Mouse (Mus musculus): ENCODE measurements around the gene Bach1.

Bach1 gene

GRCm38 (mm10) chr16:87711961-87712360 lies 13.2 kb downstream of the Bach1 start:
- no peak for DNase-seq (ENCODE audit: low spot score in 2 of 2)

DNA sequence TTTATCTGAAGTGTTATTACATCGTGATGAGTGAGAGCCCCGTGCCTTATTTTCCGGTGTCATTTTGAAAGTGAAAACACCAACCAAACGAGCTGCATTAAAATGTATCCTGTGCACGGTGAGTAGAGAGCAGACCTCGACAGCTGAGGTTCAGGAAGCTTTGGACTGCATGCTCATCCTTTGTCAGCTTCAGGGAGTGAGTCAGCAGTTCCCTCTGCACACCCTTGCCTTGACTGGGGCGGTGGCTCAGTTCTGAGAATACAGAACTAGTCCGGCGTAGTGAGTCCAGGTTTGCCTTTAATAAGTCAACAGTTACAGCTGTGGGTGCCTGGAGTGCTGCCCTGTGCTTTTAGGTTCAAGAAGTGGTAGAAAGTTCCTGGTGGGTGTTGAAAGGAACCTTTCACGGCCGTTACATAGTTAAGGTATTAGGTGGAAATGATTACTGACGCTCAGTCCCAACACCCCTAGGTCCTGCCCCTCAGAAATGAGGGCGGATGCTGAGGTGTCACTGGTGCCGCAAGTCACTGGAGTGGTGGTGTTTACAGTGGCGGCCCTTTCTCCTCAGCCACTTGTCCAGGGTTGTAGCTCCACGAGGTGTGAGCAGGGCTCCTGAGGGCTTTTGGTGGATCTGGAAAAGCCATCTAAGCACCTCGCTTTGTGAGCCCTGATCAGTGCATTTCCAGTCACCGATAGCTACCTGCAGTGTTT lies 14.4 kb downstream of the Bach1 start:
- no peak for DNase-seq (ENCODE audit: low spot score in 2 of 2)

DNA sequence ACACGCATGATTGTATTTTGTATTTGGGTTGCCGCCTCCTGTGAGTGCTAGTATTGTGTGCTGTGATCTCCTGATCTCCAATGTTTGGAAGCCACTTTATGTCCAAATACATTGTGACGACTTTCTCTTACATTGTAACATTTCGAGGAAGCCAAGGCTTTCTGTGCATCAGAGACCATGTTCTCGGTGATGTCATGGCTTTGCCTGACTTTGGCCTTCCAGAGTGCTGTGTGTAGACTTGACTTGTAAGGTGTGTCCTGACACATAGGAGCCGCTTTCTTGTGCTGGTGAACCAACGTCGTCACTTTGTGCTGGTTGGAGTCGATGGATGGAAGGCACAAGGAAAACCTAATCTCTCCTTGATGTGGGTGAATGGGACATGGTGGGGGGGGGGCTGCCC lies 15.8 kb downstream of the Bach1 start:
- no peak for DNase-seq (ENCODE audit: low spot score in 2 of 2)

DNA sequence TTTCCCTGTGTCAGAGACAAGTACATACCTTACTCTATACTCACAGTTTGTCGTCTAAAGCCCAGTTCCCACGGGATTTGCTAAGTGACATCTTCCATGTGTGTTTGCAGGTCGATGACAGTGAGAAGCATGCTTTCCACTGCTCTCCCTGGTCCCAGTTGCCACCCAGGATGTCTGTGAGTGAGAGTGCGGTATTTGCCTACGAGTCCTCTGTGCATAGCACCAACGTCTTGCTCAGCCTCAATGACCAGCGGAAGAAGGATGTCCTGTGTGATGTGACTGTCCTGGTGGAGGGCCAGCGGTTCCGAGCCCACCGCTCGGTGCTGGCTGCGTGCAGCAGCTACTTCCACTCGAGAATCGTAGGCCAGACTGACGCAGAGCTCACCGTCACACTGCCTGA lies 16.5 kb downstream of the Bach1 start:
- DNase-seq (ENCODE audit: low spot score in 2 of 2) = no peak

GRCm38 (mm10) chr16:87716269-87716668 lies 17.5 kb downstream of the Bach1 start:
- DNase-seq (ENCODE audit: low spot score in 2 of 2) = no peak

GRCm38 (mm10) chr16:87717046-87717660 lies 18.4 kb downstream of the Bach1 start:
- no peak for DNase-seq (ENCODE audit: low spot score in 2 of 2)

DNA sequence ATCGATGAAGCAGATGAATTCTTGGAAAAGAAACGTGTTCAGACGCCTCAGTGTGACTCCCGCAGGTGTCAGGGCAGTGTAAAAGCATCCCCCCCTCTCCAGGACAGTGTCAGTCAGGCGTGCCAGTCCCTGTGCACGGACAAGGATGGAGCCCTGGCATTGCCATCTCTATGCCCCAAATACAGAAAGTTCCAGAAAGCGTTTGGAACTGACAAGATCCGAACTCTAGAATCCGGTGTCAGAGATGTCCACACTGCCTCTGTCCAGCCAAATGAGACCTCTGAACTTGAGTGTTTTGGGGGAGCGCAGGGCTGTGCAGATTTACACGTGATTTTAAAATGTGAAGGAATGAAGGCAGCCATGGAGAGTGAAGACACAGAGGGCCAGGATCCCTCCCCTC lies 20.3 kb downstream of the Bach1 start:
- no peak for DNase-seq (ENCODE audit: low spot score in 2 of 2)

DNA sequence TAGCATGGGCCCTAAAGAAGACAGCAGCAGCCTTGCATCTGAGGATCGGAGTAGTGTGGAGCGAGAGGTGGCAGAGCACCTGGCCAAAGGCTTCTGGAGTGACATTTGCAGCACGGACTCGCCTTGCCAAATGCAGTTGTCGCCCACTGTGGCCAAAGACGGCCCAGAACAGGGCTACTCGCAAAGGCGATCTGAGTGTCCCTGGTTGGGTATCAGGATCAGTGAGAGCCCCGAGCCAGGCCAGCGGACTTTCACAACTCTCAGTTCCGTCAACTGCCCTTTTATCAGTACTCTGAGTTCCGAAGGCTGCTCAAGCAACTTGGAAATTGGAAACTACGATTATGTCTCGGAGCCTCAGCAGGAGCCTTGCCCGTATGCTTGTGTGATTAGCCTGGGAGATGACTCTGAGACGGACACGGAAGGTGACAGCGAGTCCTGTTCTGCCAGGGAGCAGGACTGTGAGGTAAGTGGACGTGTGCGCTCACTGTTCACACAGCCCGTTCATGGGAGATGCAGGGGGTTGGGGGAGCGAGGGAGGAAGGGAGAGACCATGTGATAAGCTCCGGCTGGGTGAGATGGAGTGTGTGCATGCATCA lies 21.0 kb downstream of the Bach1 start:
- DNase-seq (ENCODE audit: low spot score in 2 of 2) = no peak

- no peak for DNase-seq (ENCODE audit: low spot score in 2 of 2)
These were observed 22.2 kb downstream of the Bach1 start for GRCm38 (mm10) chr16:87720851-87721409.

DNA sequence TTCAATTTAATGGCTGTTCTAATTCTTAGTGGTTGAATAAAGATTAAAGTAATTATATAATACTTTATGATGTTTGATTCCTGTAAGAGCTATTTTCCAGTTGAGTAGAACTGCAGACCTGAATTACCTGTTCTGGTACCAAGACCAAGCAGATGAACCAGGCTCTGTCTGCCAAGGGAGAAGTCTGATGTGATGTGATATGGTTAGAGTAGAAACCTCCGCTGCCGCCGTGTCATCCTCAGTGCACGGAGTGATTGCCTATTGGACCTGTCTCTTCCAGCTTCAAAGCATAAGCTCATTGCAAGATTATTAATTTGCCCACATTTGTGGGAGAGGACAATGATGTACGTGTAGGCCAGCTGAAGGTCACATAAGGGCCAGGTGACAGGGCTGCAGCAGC lies 24.1 kb downstream of the Bach1 start:
- no peak for DNase-seq (ENCODE audit: low spot score in 2 of 2)

GRCm38 (mm10) chr16:87723479-87723878 lies 24.7 kb downstream of the Bach1 start:
- DNase-seq (ENCODE audit: low spot score in 2 of 2) = no peak

DNA sequence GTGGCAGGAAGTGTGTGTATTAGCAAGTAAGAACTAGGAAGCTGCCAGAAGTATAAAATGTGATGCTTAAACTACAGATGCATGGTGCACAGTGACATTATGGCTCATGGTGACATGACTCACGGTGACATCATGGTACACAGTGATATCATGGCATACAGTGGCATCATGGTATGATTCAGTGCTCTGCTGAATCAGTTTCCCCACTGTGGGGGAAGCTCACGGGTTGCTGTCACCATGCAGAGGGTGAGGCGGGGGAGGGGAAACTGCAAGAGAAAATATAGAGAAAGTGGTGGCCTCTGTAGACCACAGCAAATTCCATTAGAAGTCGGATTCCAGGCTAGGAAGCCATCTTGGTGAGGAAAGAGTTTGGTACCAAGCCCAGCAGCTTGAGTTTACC lies 26.1 kb downstream of the Bach1 start:
- DNase-seq (ENCODE audit: low spot score in 2 of 2) = no peak

DNA sequence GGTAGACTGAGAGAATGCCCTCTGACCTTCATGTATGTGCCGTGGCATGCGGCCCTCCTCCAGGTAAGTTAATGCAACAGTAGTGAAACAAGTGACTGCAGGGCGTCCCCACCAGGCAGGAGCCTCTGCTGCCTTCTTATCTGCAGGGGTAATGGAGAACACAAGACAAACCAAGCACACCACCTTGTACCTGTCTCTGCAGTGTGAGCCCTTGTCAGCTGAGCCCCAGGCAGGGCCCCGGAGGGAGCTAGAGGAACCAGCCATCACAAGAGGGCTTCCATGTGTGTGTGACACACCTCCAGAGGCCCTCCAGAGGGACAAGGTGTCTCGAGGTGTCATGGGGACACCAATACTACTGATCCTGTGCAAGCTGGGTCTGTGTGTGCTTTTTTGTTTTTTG lies 26.5 kb downstream of the Bach1 start:
- DNase-seq (ENCODE audit: low spot score in 2 of 2) = no peak

DNA sequence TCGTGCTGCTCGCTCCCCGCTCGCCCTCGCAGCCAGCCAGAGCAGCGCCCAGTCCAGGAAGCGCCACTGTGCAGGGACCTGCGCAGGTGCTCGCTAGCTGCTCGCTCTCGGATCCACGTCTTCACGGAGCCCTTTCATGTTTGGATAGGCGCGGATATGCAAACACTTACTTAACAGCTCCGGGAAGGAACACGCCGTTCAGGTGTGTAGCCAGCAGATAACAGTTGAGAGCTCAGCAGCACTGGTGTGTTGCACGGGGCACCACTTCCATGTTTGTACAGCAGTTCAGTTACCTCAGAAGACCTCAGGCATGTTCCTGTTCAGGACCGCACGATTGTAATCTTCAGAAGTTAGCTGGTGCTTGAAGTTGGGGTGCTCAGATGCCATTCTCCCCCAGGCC lies 27.2 kb downstream of the Bach1 start:
- DNase-seq (ENCODE audit: low spot score in 2 of 2) = no peak

- no peak for DNase-seq (ENCODE audit: low spot score in 2 of 2)
These were observed 27.6 kb downstream of the Bach1 start for GRCm38 (mm10) chr16:87726369-87726768.

DNA sequence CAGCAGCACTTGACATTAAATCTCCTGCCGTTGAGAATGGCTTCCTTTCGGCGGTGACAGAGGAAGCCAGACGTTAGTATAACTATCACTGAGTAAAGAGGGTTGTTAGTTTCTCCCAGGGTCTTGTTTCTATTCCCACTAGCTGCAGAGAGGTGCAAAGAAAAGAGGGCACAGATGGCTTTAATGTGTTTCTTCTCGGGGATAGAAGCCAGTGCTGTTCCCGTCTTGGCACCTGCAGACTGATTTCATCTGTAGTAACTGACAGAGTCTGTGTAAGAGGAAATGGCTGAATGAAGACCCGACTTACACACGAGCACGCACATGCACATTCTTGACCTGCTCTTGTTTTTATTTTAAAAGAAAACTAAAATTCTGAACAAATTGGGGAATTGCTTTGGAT lies 28.5 kb downstream of the Bach1 start:
- DNase-seq (ENCODE audit: low spot score in 2 of 2) = no peak

GRCm38 (mm10) chr16:87727918-87728317 lies 29.2 kb downstream of the Bach1 start:
- no peak for DNase-seq (ENCODE audit: low spot score in 2 of 2)

DNA sequence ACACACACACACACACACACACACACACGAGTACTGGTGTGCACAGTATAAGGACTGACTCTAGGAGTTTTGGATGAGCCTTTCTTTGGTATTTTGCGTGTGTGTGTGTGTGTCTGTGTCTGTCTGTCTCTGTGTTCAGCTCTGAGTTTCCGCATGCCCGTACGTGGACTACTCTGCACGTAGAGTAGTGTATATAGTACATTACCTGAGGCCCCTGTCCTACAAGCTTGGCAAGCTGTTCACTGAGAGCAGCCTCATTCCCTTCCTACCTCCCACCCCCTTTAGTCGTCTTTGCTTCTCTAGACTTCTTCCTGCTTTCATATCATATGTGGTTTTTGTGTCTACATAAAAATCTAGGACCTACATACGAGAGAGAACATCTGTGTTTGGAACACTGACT lies 30.0 kb downstream of the Bach1 start:
- no peak for DNase-seq (ENCODE audit: low spot score in 2 of 2)

DNA sequence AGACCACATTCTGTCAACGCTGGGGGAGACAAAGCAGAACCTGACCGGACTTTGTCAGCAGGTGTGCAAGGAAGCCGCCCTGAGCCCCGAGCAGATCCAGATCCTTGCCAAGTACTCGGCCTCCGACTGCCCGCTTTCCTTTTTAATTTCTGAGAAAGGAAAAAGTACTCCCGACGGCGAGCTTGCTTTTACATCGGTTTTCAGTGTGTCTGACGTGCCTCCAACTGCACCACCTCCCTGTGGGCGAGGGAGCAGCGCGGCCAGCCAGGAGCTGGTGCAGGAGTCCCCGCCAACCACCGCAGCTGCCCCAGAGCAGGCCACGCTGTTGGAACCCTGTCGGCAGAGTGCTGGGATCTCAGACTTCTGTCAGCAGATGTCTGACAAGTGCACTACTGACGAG lies 30.7 kb downstream of the Bach1 start:
- DNase-seq (ENCODE audit: low spot score in 2 of 2) = no peak

DNA sequence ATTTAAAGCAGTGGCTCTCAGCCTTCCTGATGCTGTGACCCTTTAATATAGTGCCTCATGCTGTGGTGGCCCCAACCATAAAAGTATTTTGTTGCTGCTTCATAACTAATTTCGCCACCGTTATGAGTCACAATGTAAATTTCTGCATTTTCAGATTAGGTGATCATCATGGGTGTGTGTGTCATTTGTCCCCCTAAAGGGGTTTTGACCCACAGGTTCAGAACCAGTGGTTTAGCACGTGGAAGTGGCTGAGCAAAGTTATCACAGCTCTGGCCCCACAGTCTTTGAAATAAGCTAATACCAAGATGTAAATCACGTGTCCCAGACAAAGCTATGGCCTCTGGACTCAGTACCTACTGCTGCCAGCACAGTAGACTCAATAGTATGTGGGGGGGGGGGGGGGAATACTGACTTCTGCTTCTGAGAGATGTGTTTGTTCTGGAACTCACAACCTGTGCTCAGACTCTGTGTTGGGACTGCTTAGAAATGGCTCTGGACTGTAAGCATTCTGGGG lies 36.2 kb downstream of the Bach1 start:
- DNase-seq (ENCODE audit: low spot score in 2 of 2) = no peak

GRCm38 (mm10) chr16:87736106-87736505 lies 37.4 kb downstream of the Bach1 start:
- DNase-seq (ENCODE audit: low spot score in 2 of 2) = no peak

DNA sequence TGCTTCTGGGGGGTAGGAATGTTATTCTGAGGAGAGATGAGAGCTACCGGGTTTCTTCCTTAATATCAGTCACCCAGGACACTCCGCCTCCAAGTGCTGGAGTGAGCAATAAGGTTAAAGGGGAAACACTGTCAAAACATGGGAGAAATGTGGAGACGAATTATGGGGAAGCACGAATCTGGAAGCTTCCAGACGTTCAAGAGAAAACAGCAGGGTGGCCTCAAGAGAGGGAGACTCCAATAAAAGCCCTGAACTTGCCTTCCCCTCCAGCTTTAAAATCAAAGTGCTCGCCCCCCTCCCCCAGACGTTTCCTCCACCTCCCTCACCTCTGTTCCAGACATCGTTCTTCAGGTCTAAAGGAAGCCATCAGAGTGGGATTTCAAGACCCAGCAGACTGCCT lies 38.6 kb downstream of the Bach1 start:
- DNase-seq (ENCODE audit: low spot score in 2 of 2) = no peak
